Mouse (Mus musculus): Measurements from ENCODE around the gene Ddost. TPM values are rescaled to one million over a fixed set of nuclear protein-coding genes. Genes with fewer than 3 reads are reported as not detected.

Ddost gene
- 64.9 TPM for total RNA-seq (2023)

GRCm38 (mm10) chr4:138304340-138305104 is at the start of gene Ddost:
TSS of gene Ddost (plus strand) at chr4:138304730.

GRCm38 (mm10) chr4:138326077-138326695 is 21.7 kb downstream of the Ddost start, which contains the start of gene Pink1:
TSS of gene Pink1 (minus strand) at chr4:138326307.

Other genes starting within 250 kb of the Ddost start
- 206 TPM for gene Hp1bp3, start 88.4 kb upstream of the Ddost start, total RNA-seq (2023)
- gene Sh2d5, start 54.3 kb upstream of the Ddost start, total RNA-seq (2023): 0.46 TPM
- gene Kif17, start 54.3 kb upstream of the Ddost start, total RNA-seq (2023): not detected
- gene Pink1, start 21.6 kb downstream of the Ddost start, total RNA-seq (2023): 43.4 TPM
- gene Cda, start 63.3 kb downstream of the Ddost start, total RNA-seq (2023): not detected
- gene Fam43b, start 91.8 kb downstream of the Ddost start, total RNA-seq (2023): not detected
- gene Mul1, start 129.9 kb downstream of the Ddost start, total RNA-seq (2023): 33.8 TPM
- gene Camk2n1, start 149.6 kb downstream of the Ddost start, total RNA-seq (2023): 1.2 TPM